Mouse (Mus musculus) kidney, embryonic 15.5 days (tissue): ENCODE results near the gene Sat2. TPM values are rescaled to one million over a fixed set of nuclear protein-coding genes. Genes with fewer than 3 reads are reported as not detected.
"Not testable (repeated sequence)": the region's sequence is repeated elsewhere in the genome, so short reads cannot be mapped to it uniquely, and the experiment has no call there.

Experiments
- ATAC-seq: fragments of 200-750 bp; cut with Nextera tagmentation; replicated peaks from 2 replicates; pipeline ENCODE4 v1.8.0; 2017; ENCODE audit warnings: moderate TSS enrichment; ENCODE audit not compliant: low FRiP score
- H3K27ac ChIP-seq: fragments of 300-500 bp; sonication (generic); 2 replicates; pipeline ENCODE4 v1.5.1; 2015; ENCODE audit warnings: mild to moderate bottlenecking, inconsistent platforms
- H3K27me3 ChIP-seq: fragments of 300-500 bp; sonication (generic); 2 replicates; pipeline ENCODE4 v1.6.1; 2015; ENCODE audit warnings: inconsistent platforms
- H3K36me3 ChIP-seq: fragments of 300-500 bp; sonication (generic); 2 replicates; pipeline ENCODE4 v1.6.1; 2015; ENCODE audit warnings: inconsistent platforms
- H3K4me1 ChIP-seq: fragments of 300-500 bp; sonication (generic); 2 replicates; pipeline ENCODE4 v1.6.1; 2015; ENCODE audit warnings: inconsistent platforms
- H3K4me2 ChIP-seq: fragments of 300-500 bp; sonication (generic); 2 replicates; pipeline ENCODE4 v1.6.1; 2015; ENCODE audit warnings: moderate library complexity, mild to moderate bottlenecking, inconsistent platforms
- H3K4me3 ChIP-seq: fragments of 300-500 bp; sonication (generic); replicated peaks from 2 replicates; pipeline ENCODE4 v1.5.1; 2015; ENCODE audit warnings: mild to moderate bottlenecking, inconsistent platforms
- H3K9ac ChIP-seq: fragments of 300-500 bp; sonication (generic); 2 replicates; pipeline ENCODE4 v1.6.1; 2015; ENCODE audit warnings: mild to moderate bottlenecking, inconsistent platforms
- H3K9me3 ChIP-seq: fragments of 300-500 bp; sonication (generic); replicated peaks from 2 replicates; pipeline ENCODE4 v1.6.1; 2016; ENCODE audit warnings: inconsistent platforms
- WGBS: fragments of 180-500 bp; shearing (Covaris S2); methylation state at CpG from one replicate; pipeline ENCODE4 v1.1.7; 2015; ENCODE audit warnings: mixed read lengths; 5-methylcytosine and 5-hydroxymethylcytosine counted together
- polyA plus RNA-seq: library from polyadenylated mRNA; unstranded; fragments of >200 nt; fragmentation: Nextera tagmentation; extraction: Ambion mirVana; gene quantifications from 2 replicates; pipeline ENCODE4 v1.2.1, GENCODE M21; 2015

Sat2 gene
- polyA plus RNA-seq, 1 experiment from 2014 or later, result 23.1 TPM

- H3K9ac ChIP-seq, result no peak within 1 kb of the TSS
- no peak for ATAC-seq
- 60% methylated on average over 5 of the region's 5 CpGs for WGBS
Measured at GRCm38 (mm10) chr11:69617805-69618204, 4.0 kb upstream of the Sat2 start, which contains the start of gene Shbg. Shbg (minus strand) TSS chr11:69617905.

DNA sequence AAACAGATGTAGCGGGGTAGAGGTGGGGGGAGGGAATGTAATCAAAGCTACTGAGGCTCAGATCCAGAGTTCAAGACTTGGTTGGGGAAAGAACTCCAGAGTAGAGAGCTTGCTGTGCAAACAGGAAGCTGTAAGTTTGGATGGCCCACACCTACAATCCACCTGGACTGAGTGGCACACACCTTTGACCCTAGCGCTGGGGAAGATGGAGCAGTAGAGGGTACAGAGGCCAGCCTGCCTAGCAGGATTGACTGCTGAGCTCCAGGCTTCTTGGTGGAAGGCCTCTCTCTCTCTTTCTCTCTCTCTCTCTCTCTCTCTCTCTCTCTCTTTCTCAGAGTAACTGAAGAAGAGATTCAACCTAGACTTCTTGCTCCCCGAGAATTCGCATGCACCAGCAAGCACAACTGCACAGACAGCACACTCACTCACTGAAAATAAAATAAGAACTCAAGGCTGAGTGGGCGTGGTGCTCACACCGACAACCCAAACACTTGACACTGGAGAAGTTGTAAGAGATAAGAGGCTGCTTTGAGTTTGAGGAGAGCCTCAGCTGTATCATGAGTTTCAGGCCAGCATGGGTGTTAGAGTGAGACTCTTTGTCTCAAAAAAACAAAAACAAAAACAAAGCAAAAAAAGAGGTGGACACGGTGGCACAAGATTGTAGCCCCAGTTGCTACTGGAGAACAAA lies 1.3 kb upstream of the Sat2 start:
- H3K27ac ChIP-seq, result no peak overlapping the region
- no peak overlapping the region for H3K4me2 ChIP-seq
- H3K4me1 ChIP-seq, result peaks cover 9% of the 10 kb centered on the region
- WGBS, result 82% methylated on average over 7 of the region's 7 CpGs
- no peak overlapping the region for H3K9ac ChIP-seq
- ATAC-seq, result no peak
- no peaks in the 10 kb centered on the region for H3K9me3 ChIP-seq
- H3K4me3 ChIP-seq, result no peak overlapping the region
- peaks cover 8% of the 10 kb centered on the region; the same call in 1 of the 2 replicates for H3K27me3 ChIP-seq
- no peaks in the 10 kb centered on the region for H3K36me3 ChIP-seq

More at GRCm38 (mm10) chr11:69617805-69618204, 4.0 kb upstream of the Sat2 start, which contains the start of gene Shbg:
- Histone ChIP-seq H3K4me1 (peaks cover 14% of the 10 kb centered on the region), H3K36me3 (no peaks in the 10 kb centered on the region), H3K27ac (no peak within 1 kb of the TSS), H3K27me3 (peaks cover 8% of the 10 kb centered on the region; the same call in 1 of the 2 replicates), H3K9me3 (no peaks in the 10 kb centered on the region), H3K4me3 (no peak within 1 kb of the TSS), H3K4me2 (no peak within 1 kb of the TSS)

DNA sequence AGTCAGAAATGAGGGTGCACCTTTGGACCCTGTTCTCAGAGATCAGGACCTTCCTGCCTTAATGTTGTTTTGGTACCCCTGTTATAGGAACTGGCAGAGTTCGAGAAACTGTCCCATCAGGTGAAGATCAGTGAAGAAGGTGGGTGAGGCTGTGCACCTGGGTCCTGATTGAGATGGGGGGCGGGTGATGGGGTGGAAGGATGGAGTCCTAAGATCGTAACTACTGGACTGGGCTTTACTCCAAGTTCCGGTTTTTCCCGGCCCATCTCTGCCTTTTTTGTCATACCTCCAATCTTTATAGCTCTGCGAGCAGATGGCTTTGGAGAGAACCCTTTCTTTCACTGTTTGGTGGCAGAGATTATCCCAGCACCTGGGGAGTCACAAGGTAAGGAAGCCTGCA lies 582 bp downstream of the Sat2 start:
- ATAC-seq, result no peak; the same call in 1 of the 2 replicates
- Histone ChIP-seq H3K4me3 (peak overlapping the region; percentile 65), H3K36me3 (no peaks in the 10 kb centered on the region), H3K4me1 (peaks cover 9% of the 10 kb centered on the region), H3K4me2 (peak overlapping the region; percentile 83), H3K27ac (peak overlapping the region; percentile 84), H3K9me3 (no peaks in the 10 kb centered on the region), H3K9ac (peak overlapping the region; percentile 72), H3K27me3 (no peaks in the 10 kb centered on the region)
- WGBS, result 24% methylated on average over 6 of the region's 6 CpGs

GRCm38 (mm10) chr11:69623006-69623405 lies 1.2 kb downstream of the Sat2 start:
- Histone ChIP-seq H3K27me3 (no peaks in the 10 kb centered on the region), H3K4me1 (peaks cover 9% of the 10 kb centered on the region), H3K4me3 (peak overlapping the region; percentile 65), H3K4me2 (peak overlapping the region; percentile 83), H3K27ac (no peak overlapping the region), H3K36me3 (no peaks in the 10 kb centered on the region), H3K9ac (no peak overlapping the region; the same call in 1 of the 2 replicates), H3K9me3 (no peaks in the 10 kb centered on the region)
- WGBS, result 67% methylated on average over 4 of the region's 4 CpGs
- ATAC-seq, result no peak

DNA sequence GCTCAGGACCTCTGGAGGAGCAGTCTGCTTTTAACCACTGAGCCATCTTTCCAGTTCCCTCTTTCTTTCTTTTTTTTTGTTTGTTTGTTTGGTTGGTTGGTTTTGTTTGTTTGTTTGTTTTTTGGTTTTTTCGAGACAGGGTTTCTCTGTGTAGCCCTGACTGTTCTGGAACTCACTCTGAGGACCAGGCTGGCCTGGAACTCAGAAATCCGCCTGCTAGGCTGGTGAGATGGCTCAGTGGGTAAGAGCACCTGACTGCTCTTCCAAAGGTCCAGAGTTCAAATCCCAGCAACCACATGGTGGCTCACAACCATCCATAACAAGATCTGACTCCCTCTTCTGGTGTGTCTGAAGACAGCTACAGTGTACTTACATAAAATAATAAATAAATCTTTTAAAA lies 2.5 kb downstream of the Sat2 start:
- 86% methylated on average over 2 of the region's 2 CpGs for WGBS
- H3K27me3 ChIP-seq, H3K9me3 ChIP-seq, H3K36me3 ChIP-seq, H3K4me3 ChIP-seq, H3K4me2 ChIP-seq, H3K27ac ChIP-seq, ATAC-seq, H3K9ac ChIP-seq: not testable (repeated sequence)
- peaks cover 11% of the 10 kb centered on the region for H3K4me1 ChIP-seq

GRCm38 (mm10) chr11:69628286-69628685 lies 6.5 kb downstream of the Sat2 start:
- Histone ChIP-seq H3K27me3 (no peaks in the 10 kb centered on the region), H3K27ac (no peak overlapping the region), H3K36me3 (no peaks in the 10 kb centered on the region), H3K4me3 (no peak overlapping the region), H3K4me2 (no peak overlapping the region), H3K9ac (no peak overlapping the region), H3K9me3 (no peaks in the 10 kb centered on the region), H3K4me1 (peaks cover 5% of the 10 kb centered on the region; the same call in 1 of the 2 replicates)
- no peak for ATAC-seq
- 35% methylated on average over 6 of the region's 6 CpGs for WGBS

- Histone ChIP-seq H3K4me2 (no peak overlapping the region), H3K9me3 (no peaks in the 10 kb centered on the region), H3K4me1 (peaks cover 17% of the 10 kb centered on the region), H3K27ac (no peak overlapping the region), H3K9ac (no peak overlapping the region), H3K27me3 (no peaks in the 10 kb centered on the region), H3K4me3 (no peak overlapping the region), H3K36me3 (no peaks in the 10 kb centered on the region)
- ATAC-seq, result no peak
- whole genome bisulfite sequencing, result 70% methylated on average over 1 of the region's 1 CpGs
Measured at GRCm38 (mm10) chr11:69629802-69630201, 8.0 kb downstream of the Sat2 start.

DNA sequence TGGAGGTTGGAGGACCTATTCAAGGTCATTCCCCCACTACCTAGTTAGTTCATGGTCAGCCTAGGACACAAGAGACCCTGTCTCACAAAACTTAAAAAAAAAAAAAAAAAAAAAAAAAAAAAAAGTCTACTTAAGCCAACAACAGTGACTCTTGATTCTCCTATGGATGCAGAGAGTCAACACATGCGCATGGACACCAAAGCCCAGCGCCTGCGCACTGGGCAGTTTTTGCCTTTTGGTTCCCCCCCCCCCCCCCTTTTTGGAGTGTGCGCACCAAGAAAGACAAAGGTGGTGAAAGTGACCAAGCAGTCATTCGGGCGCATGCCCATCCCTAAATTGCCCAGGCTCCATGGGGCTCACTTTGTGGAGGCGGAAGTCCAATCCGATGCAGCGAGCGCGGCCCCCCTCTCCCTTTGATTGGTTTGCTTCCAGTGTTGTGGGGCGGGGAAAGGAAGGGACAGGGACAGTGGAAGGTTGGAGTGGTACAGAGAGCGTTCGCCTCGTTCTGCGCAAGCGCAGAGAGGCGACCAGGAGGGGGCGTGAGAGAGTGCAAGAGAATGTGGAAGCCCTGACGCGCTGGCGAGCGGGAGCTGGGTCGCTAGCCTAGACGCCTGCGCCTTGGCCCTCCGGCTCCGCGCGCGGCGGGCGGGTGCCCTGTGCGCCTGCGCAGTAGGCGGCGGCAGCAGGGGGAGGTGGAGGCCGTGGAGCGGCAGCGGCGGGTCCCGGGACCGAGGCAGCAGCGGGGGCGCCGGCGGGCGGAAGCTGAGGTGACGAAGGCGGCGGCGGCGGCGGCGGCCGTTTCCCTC lies 10.7 kb downstream of the Sat2 start, which contains the start of gene Fxr2:
Gene Fxr2, plus strand, starts transcription at position 707 of the 806 bp plus-strand sequence.
- Histone ChIP-seq H3K4me2 (peak within 1 kb of the TSS; percentile 70), H3K36me3 (peaks cover 8% of the 10 kb centered on the region), H3K27ac (peak within 1 kb of the TSS; percentile 98), H3K9ac (peak within 1 kb of the TSS; percentile 99), H3K4me1 (peaks cover 30% of the 10 kb centered on the region), H3K4me3 (peak within 1 kb of the TSS; percentile 99), H3K27me3 (no peaks in the 10 kb centered on the region), H3K9me3 (no peaks in the 10 kb centered on the region)
- WGBS, result under 1% methylated on average over 56 of the region's 56 CpGs
- ATAC-seq, result peak; percentile 98

- under 1% methylated on average over 40 of the region's 50 CpGs for WGBS
- peak; percentile 68 for ATAC-seq
- H3K27me3 ChIP-seq, result no peaks in the 10 kb centered on the region
- peak overlapping the region; percentile 98 for H3K27ac ChIP-seq
- H3K9me3 ChIP-seq, result no peaks in the 10 kb centered on the region
- peaks cover 15% of the 10 kb centered on the region for H3K36me3 ChIP-seq
- H3K4me2 ChIP-seq, result peak overlapping the region; percentile 70
- peaks cover 30% of the 10 kb centered on the region for H3K4me1 ChIP-seq
- H3K9ac ChIP-seq, result peak overlapping the region; percentile 99
- H3K4me3 ChIP-seq, result peak overlapping the region; percentile 99
Measured at GRCm38 (mm10) chr11:69633128-69633866, 11.5 kb downstream of the Sat2 start.

DNA sequence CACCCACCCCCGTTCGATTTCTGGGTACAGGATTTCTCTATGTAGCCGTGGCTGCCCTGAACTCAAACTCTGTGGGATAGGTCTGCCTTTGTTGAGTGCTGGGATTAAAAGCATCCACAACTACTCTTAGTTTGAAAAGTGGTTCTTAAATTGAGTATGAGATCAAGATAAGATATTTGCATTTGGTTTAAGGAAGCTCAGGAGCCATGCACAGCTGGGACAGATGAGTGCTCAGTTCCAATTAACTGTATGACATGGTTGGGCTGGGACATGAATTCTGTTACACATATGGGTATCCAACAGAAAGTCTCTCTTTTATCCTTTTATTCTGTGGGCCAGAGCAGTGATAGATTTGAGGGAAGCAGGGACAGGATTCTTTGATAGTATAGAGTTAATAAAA lies 13.6 kb downstream of the Sat2 start:
- H3K9ac ChIP-seq, result no peak overlapping the region
- 86% methylated on average over 3 of the region's 3 CpGs for WGBS

DNA sequence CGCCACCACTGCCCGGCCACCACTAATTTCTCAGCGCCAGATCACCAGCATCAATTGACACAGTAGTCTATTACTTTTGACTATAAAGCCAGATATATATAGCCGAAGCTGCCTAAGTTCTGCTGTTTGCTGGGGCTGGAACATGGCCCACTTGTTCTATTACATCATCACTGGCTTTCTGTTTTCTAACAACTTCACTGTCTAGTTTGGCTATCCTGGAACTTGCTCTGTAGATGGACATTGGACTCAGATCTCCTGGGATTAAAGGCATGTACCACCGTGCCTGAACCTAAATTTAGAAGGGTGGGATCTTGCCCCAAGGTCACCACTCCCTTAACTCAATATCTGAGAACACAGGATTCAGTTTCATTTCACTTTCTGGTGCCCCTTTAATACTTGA lies 24.0 kb downstream of the Sat2 start:
- ATAC-seq, result no peak
- Histone ChIP-seq H3K27me3 (no peaks in the 10 kb centered on the region), H3K27ac (no peak overlapping the region), H3K4me3 (no peak overlapping the region), H3K36me3 (peaks cover 99% of the 10 kb centered on the region), H3K9me3 (no peaks in the 10 kb centered on the region), H3K4me2 (no peak overlapping the region), H3K9ac (no peak overlapping the region), H3K4me1 (no peaks in the 10 kb centered on the region)
- 88% methylated on average over 5 of the region's 5 CpGs for WGBS

More for the DNA sequence above, 13.6 kb downstream of the Sat2 start:
- Histone ChIP-seq H3K4me1 (peaks cover 28% of the 10 kb centered on the region), H3K36me3 (peaks cover 33% of the 10 kb centered on the region), H3K27me3 (no peaks in the 10 kb centered on the region), H3K4me2 (peak overlapping the region; percentile 70), H3K9me3 (no peaks in the 10 kb centered on the region), H3K4me3 (0 out of 2 replicates have a peak overlapping the region, but pooled peaks have one; percentile 1), H3K27ac (no peak overlapping the region)
- ATAC-seq, result no peak
